Comparison of ENCODE assay signal across 8 mouse cellular contexts in the genomic region with DNA sequence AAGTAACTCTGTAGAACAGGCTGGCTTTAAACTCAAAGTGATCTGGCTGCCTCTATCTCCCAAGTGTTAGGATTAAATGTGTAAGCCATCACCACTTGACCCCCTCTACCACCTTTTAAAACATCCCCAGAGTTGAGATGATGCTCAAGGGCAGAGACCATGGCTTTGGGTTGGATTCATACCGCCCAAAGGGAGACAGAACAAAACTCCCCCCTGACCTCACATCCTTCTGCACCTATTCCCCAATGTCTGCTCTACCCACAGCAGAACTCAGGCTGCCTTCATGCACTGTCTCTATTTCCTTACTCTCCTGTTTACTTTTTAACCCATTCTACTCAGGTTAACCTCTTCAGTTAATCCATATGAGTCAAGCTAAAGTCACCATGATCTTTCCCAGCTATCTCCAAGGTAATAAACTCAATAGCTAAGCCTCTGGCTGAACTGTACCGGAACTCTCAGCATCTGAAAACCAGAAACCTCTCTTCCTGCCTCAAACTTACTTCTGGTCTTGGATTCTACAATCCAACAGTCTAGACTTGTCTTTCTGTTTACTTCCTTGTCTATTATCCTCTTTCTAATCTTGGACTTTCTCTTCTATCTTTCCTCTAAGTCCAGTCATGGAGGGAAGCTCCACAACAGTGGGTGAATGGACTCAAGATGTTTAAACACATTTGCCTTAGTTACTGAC. TPM values are rescaled to one million over a fixed set of nuclear protein-coding genes. Genes with fewer than 3 reads are reported as not detected.
DNase-seq lines count a peak whose midpoint lies in the region; ATAC-seq and TF ChIP-seq lines count a peak whose summit lies in the region.

No protein-coding gene starts in this region.

- no peak for DNase-seq in kidney, adult 2 months
- DNase-seq in intestine, embryonic 14.5 days (ENCODE audit: low spot score) = no peak
- DNase-seq in naive thymus-derived CD4-positive, alpha-beta T cell, adult 2 months (ENCODE audit: low read depth) = peak; percentile 50
- DNase-seq in frontal cortex, postnatal 10 days (ENCODE audit: low spot score in 2 of 2) = no peak
- DNase-seq in ovary, adult 18-20 months (ENCODE audit: low spot score) = no peak
- DNase-seq in layer of hippocampus, adult 18-20 months (ENCODE audit: low spot score in 2 of 2) = no peak

- WGBS in kidney, embryonic 15.5 days = 89% methylated on average over 2 of the region's 2 CpGs
- 84% methylated on average over 2 of the region's 2 CpGs for WGBS in kidney, adult 2 months
- WGBS in intestine, embryonic 14.5 days = 81% methylated on average over 2 of the region's 2 CpGs

- no peak for TF ChIP-seq POLR2A in kidney, adult 2 months (IDR thresholded peaks at IDR 0.05; ENCODE audit: low read depth, low read length)

- H3K4me2 ChIP-seq in kidney, embryonic 15.5 days = peak overlapping the region; percentile 90
- H3K4me2 ChIP-seq in intestine, embryonic 14.5 days (ENCODE audit: low read length) = peak overlapping the region; percentile 54

- H3K36me3 ChIP-seq in kidney, embryonic 15.5 days = no peaks in the 10 kb centered on the region
- no peaks in the 10 kb centered on the region for H3K36me3 ChIP-seq in kidney, adult 2 months (ENCODE audit: control insufficient read depth, insufficient read depth, low read length)
- no peaks in the 10 kb centered on the region for H3K36me3 ChIP-seq in intestine, embryonic 14.5 days (ENCODE audit: control insufficient read depth, insufficient read depth, low read length)

- H3K27me3 ChIP-seq in kidney, embryonic 15.5 days = no peaks in the 10 kb centered on the region
- no peaks in the 10 kb centered on the region for H3K27me3 ChIP-seq in kidney, adult 2 months (replicated peaks; ENCODE audit: control insufficient read depth, insufficient read depth, low read length)
- H3K27me3 ChIP-seq in intestine, embryonic 14.5 days (replicated peaks; ENCODE audit: control insufficient read depth, insufficient read depth, low read length) = no peaks in the 10 kb centered on the region

- TF ChIP-seq CTCF in kidney, adult 2 months (conservative IDR thresholded peaks at IDR 0.05; ENCODE audit: insufficient read depth, insufficient read length, low read depth, low read length) = no peak

- H3K9ac ChIP-seq in kidney, embryonic 15.5 days = no peak overlapping the region
- no peak overlapping the region for H3K9ac ChIP-seq in intestine, embryonic 14.5 days (ENCODE audit: low read length)

- no peaks in the 10 kb centered on the region for H3K9me3 ChIP-seq in kidney, embryonic 15.5 days (replicated peaks)
- H3K9me3 ChIP-seq in intestine, embryonic 14.5 days (ENCODE audit: control insufficient read depth, low read length) = no peaks in the 10 kb centered on the region

- H3K27ac ChIP-seq in kidney, embryonic 15.5 days = 0 out of 2 replicates have a peak overlapping the region, but pooled peaks have one; percentile 15
- H3K27ac ChIP-seq in kidney, adult 2 months (ENCODE audit: insufficient read depth, low read depth, low read length) = no peak overlapping the region
- H3K27ac ChIP-seq in brown adipose tissue, adult 24 weeks (replicated peaks; ENCODE audit: low read depth, low read length) = no peak overlapping the region
- H3K27ac ChIP-seq in intestine, embryonic 14.5 days (ENCODE audit: low read depth) = no peak overlapping the region

- H3K4me3 ChIP-seq in kidney, embryonic 15.5 days (replicated peaks) = peak overlapping the region; percentile 82
- H3K4me3 ChIP-seq in kidney, adult 2 months (ENCODE audit: insufficient read depth, low read depth, low read length) = no peak overlapping the region
- peak overlapping the region; percentile 70; the same call in 1 of the 2 replicates for H3K4me3 ChIP-seq in brown adipose tissue, adult 24 weeks (ENCODE audit: insufficient read depth, low read depth, low read length)
- H3K4me3 ChIP-seq in intestine, embryonic 14.5 days (ENCODE audit: low read depth, low read length) = peak overlapping the region; percentile 61

- H3K4me1 ChIP-seq in kidney, embryonic 15.5 days = peaks cover 27% of the 10 kb centered on the region
- peaks cover 7% of the 10 kb centered on the region; the same call in 1 of the 2 replicates for H3K4me1 ChIP-seq in kidney, adult 2 months (ENCODE audit: control insufficient read depth, insufficient read depth, low read length)
- H3K4me1 ChIP-seq in brown adipose tissue, adult 24 weeks (ENCODE audit: control insufficient read depth, insufficient read depth, insufficient read length, low read length) = peaks cover 6% of the 10 kb centered on the region; the same call in 1 of the 2 replicates
- peaks cover 22% of the 10 kb centered on the region for H3K4me1 ChIP-seq in intestine, embryonic 14.5 days (replicated peaks; ENCODE audit: control insufficient read depth, insufficient read depth, low read length)

- no peak for ATAC-seq in kidney, embryonic 15.5 days (replicated peaks; ENCODE audit: low FRiP score)
- no peak for ATAC-seq in intestine, embryonic 14.5 days (replicated peaks; ENCODE audit: low FRiP score, low TSS enrichment, low read depth)

RNA-seq across cellular contexts. Expression of gene Ctcf, which starts 1.5 kb away (rescaled TPM):
- 134 TPM in 2 replicates for polyA plus RNA-seq in kidney, embryonic 15.5 days (2015; fragmentation: Nextera tagmentation; extraction: Ambion mirVana)
- 13.3 and 16.7 TPM in 2 replicates for polyA plus RNA-seq in kidney, adult 2 months (2012; rRNA removed)
- polyA plus RNA-seq in brown adipose tissue, adult 24 weeks (2012; ENCODE audit: insufficient read depth, insufficient read length, missing spikeins) = 18.5 and 22.9 TPM in 2 replicates
- 93.3 and 95.1 TPM in 2 replicates for polyA plus RNA-seq in intestine, embryonic 14.5 days (2014; fragmentation: Nextera tagmentation; extraction: Ambion mirVana)
- total RNA-seq in layer of hippocampus, adult 18-20 months (2021) = 10 to 100 TPM; 80.7 to 84.5 TPM

RNA-seq across cellular contexts. Expression of gene Agrp, which starts 2.3 kb away (rescaled TPM):
- 0.83 and 1.1 TPM in 2 replicates for polyA plus RNA-seq in kidney, embryonic 15.5 days (2015; fragmentation: Nextera tagmentation; extraction: Ambion mirVana)
- polyA plus RNA-seq in kidney, adult 2 months (2012; rRNA removed) = 0.13 and 0.31 TPM in 2 replicates
- not detected in 2 replicates for polyA plus RNA-seq in brown adipose tissue, adult 24 weeks (2012; ENCODE audit: insufficient read depth, insufficient read length, missing spikeins)
- polyA plus RNA-seq in intestine, embryonic 14.5 days (2014; fragmentation: Nextera tagmentation; extraction: Ambion mirVana) = 1.1 and 1.5 TPM in 2 replicates
- total RNA-seq in layer of hippocampus, adult 18-20 months (2021) = not detected

RNA-seq across cellular contexts. Expression of gene Ripor1, which starts 29.9 kb away (rescaled TPM):
- 33.3 and 39.5 TPM in 2 replicates for polyA plus RNA-seq in kidney, embryonic 15.5 days (2015; fragmentation: Nextera tagmentation; extraction: Ambion mirVana)
- polyA plus RNA-seq in kidney, adult 2 months (2012; rRNA removed) = 50.6 and 54.8 TPM in 2 replicates
- polyA plus RNA-seq in brown adipose tissue, adult 24 weeks (2012; ENCODE audit: insufficient read depth, insufficient read length, missing spikeins) = 13.4 and 14.4 TPM in 2 replicates
- polyA plus RNA-seq in intestine, embryonic 14.5 days (2014; fragmentation: Nextera tagmentation; extraction: Ambion mirVana) = 19.1 and 20.2 TPM in 2 replicates
- 10 to 100 TPM; 89.8 to 92.1 TPM for total RNA-seq in layer of hippocampus, adult 18-20 months (2021)

RNA-seq across cellular contexts. Expression of gene Carmil2, which starts 51.2 kb away (rescaled TPM):
- polyA plus RNA-seq in kidney, embryonic 15.5 days (2015; fragmentation: Nextera tagmentation; extraction: Ambion mirVana) = 0.63 and 0.78 TPM in 2 replicates
- polyA plus RNA-seq in kidney, adult 2 months (2012; rRNA removed) = 0.88 and 2.7 TPM in 2 replicates
- polyA plus RNA-seq in brown adipose tissue, adult 24 weeks (2012; ENCODE audit: insufficient read depth, insufficient read length, missing spikeins) = not detected in 2 replicates
- polyA plus RNA-seq in intestine, embryonic 14.5 days (2014; fragmentation: Nextera tagmentation; extraction: Ambion mirVana) = 1.0 and 1.1 TPM in 2 replicates
- total RNA-seq in layer of hippocampus, adult 18-20 months (2021) = 10 to 100 TPM; 78.4 to 80.3 TPM
